Mouse (Mus musculus): ENCODE results near the gene Ocm. TPM values are rescaled to one million over a fixed set of nuclear protein-coding genes. Genes with fewer than 3 reads are reported as not detected.
A peak's percentile ranks its signal among the peaks of the same experiment; 100 is the strongest.
"Not testable (repeated sequence)": the region's sequence is repeated elsewhere in the genome, so short reads cannot be mapped to it uniquely, and the experiment has no call there.

Gene Ocm
- polyA plus RNA-seq, 1 experiment from 2014 or later: not detected

- H3K4me2 ChIP-seq (ENCODE audit: low read depth, low read length): no peak overlapping the region
- no peak overlapping the region for H3K27ac ChIP-seq (replicated peaks; ENCODE audit: low read depth, low read length)
- ATAC-seq (replicated peaks; ENCODE audit: insufficient number of reproducible peaks, low FRiP score, low TSS enrichment, low read depth) (no peak), DNase-seq (ENCODE audit: low spot score) (peak; percentile 35)
- H3K9me3 ChIP-seq (replicated peaks; ENCODE audit: control insufficient read depth, low read length): no peaks in the 10 kb centered on the region
- H3K9ac ChIP-seq (replicated peaks; ENCODE audit: low read length): no peak overlapping the region
- no peaks in the 10 kb centered on the region for H3K4me1 ChIP-seq (ENCODE audit: control insufficient read depth, insufficient read depth, low read length)
- no peaks in the 10 kb centered on the region for H3K36me3 ChIP-seq (replicated peaks; ENCODE audit: control insufficient read depth, insufficient read depth, low read depth, low read length)
- no peak overlapping the region for H3K4me3 ChIP-seq (ENCODE audit: low read depth, low read length)
- H3K27me3 ChIP-seq (ENCODE audit: control insufficient read depth, insufficient read depth, low read length): no peaks in the 10 kb centered on the region
- WGBS: 68% methylated on average over 7 of the region's 7 CpGs
These were observed 6.0 kb upstream of the Ocm start for GRCm38 (mm10) chr5:144032491-144032890.

GRCm38 (mm10) chr5:144015845-144016244 lies 10.6 kb downstream of the Ocm start:
- Histone ChIP-seq H3K9ac (replicated peaks; ENCODE audit: low read length) (no peak overlapping the region), H3K9me3 (replicated peaks; ENCODE audit: control insufficient read depth, low read length) (no peaks in the 10 kb centered on the region), H3K27me3 (ENCODE audit: control insufficient read depth, insufficient read depth, low read length) (no peaks in the 10 kb centered on the region), H3K27ac (replicated peaks; ENCODE audit: low read depth, low read length) (no peak overlapping the region), H3K4me2 (ENCODE audit: low read depth, low read length) (no peak overlapping the region), H3K4me3 (ENCODE audit: low read depth, low read length) (no peak overlapping the region), H3K4me1 (ENCODE audit: control insufficient read depth, insufficient read depth, low read length) (no peaks in the 10 kb centered on the region), H3K36me3 (replicated peaks; ENCODE audit: control insufficient read depth, insufficient read depth, low read depth, low read length) (peaks cover under 1% of the 10 kb centered on the region)
- 88% methylated on average over 9 of the region's 9 CpGs for WGBS
- ATAC-seq (replicated peaks; ENCODE audit: insufficient number of reproducible peaks, low FRiP score, low TSS enrichment, low read depth) (no peak), DNase-seq (ENCODE audit: low spot score) (no peak)

- WGBS: 77% methylated on average over 3 of the region's 3 CpGs
- no peak overlapping the region for H3K4me3 ChIP-seq (ENCODE audit: low read depth, low read length)
- H3K9me3 ChIP-seq (replicated peaks; ENCODE audit: control insufficient read depth, low read length): no peaks in the 10 kb centered on the region
- 0 out of 2 replicates have a peak, but pooled peaks have one; percentile 54 for ATAC-seq (replicated peaks; ENCODE audit: insufficient number of reproducible peaks, low FRiP score, low TSS enrichment, low read depth)
- H3K27ac ChIP-seq (replicated peaks; ENCODE audit: low read depth, low read length): no peak overlapping the region
- peaks cover 2% of the 10 kb centered on the region for H3K36me3 ChIP-seq (replicated peaks; ENCODE audit: control insufficient read depth, insufficient read depth, low read depth, low read length)
- H3K27me3 ChIP-seq (ENCODE audit: control insufficient read depth, insufficient read depth, low read length): no peaks in the 10 kb centered on the region
- no peak for DNase-seq (ENCODE audit: low spot score)
- no peak overlapping the region for H3K4me2 ChIP-seq (ENCODE audit: low read depth, low read length)
- no peak overlapping the region for H3K9ac ChIP-seq (replicated peaks; ENCODE audit: low read length)
- H3K4me1 ChIP-seq (ENCODE audit: control insufficient read depth, insufficient read depth, low read length): no peaks in the 10 kb centered on the region
These were observed 11.2 kb downstream of the Ocm start for GRCm38 (mm10) chr5:144015312-144015650.

DNA sequence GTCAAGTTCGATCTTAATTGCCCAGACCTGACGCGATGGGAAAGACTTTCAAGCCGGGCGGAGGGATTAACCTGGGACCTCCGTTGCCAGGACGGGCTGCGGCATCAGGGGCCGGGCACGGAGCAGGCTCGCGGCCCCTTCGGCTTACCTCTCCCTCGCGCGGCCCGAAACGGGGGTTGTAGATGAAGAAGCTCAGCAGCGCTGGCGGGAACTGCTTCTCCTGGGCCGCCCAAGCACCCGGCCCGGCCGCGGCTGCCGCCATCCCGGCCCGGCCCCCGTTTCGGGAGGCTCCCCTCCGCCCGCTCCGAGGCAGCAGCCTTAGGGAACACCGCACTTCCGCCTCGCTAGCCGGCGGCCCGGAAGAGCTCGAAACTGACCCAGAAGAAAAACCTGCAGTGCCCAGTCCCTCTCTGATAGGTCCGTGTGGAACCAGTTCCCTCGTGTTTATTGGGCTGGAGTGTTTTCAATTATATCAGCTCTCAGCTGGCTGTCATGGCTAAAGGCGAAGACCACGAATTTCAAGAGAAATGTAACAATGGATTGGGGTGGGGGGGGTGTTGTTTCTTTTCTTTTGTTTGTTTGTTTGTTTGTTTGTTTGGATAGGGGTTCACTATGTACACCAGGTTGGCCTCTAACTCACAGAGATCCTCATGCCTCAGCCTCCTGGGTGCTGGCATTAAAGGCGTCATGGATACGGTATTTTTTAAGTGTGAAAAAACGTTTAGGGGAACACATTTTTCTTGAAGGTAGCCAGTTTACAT lies 11.7 kb downstream of the Ocm start, which contains the start of gene Ccz1:
TSS of gene Ccz1 (minus strand) at position 327 of the 761 bp plus-strand sequence.
- WGBS: 4% methylated on average over 45 of the region's 47 CpGs

GRCm38 (mm10) chr5:144013366-144014134 lies 12.9 kb downstream of the Ocm start:
- peak overlapping the region; percentile 90 for H3K4me3 ChIP-seq (ENCODE audit: low read depth, low read length)
- not testable (repeated sequence) for H3K9ac ChIP-seq (replicated peaks; ENCODE audit: low read length); H3K27me3 ChIP-seq (ENCODE audit: control insufficient read depth, insufficient read depth, low read length); ATAC-seq (replicated peaks; ENCODE audit: insufficient number of reproducible peaks, low FRiP score, low TSS enrichment, low read depth); H3K4me1 ChIP-seq (ENCODE audit: control insufficient read depth, insufficient read depth, low read length); H3K36me3 ChIP-seq (replicated peaks; ENCODE audit: control insufficient read depth, insufficient read depth, low read depth, low read length); DNase-seq (ENCODE audit: low spot score); H3K27ac ChIP-seq (replicated peaks; ENCODE audit: low read depth, low read length); H3K9me3 ChIP-seq (replicated peaks; ENCODE audit: control insufficient read depth, low read length)
- WGBS: 67% methylated on average over 12 of the region's 13 CpGs
- peak overlapping the region; percentile 21 for H3K4me2 ChIP-seq (ENCODE audit: low read depth, low read length)

More for the DNA sequence above, 11.7 kb downstream of the Ocm start, which contains the start of gene Ccz1:
- peak; percentile 98 for ATAC-seq (replicated peaks; ENCODE audit: insufficient number of reproducible peaks, low FRiP score, low TSS enrichment, low read depth)
- Histone ChIP-seq H3K9ac (replicated peaks; ENCODE audit: low read length) (peak within 1 kb of the TSS; percentile 93), H3K27me3 (ENCODE audit: control insufficient read depth, insufficient read depth, low read length) (no peaks in the 10 kb centered on the region), H3K9me3 (replicated peaks; ENCODE audit: control insufficient read depth, low read length) (no peaks in the 10 kb centered on the region), H3K27ac (replicated peaks; ENCODE audit: low read depth, low read length) (peak within 1 kb of the TSS; percentile 65; the same call in 1 of the 2 replicates), H3K4me1 (ENCODE audit: control insufficient read depth, insufficient read depth, low read length) (no peaks in the 10 kb centered on the region), H3K4me3 (ENCODE audit: low read depth, low read length) (peak within 1 kb of the TSS; percentile 90), H3K4me2 (ENCODE audit: low read depth, low read length) (peak within 1 kb of the TSS; percentile 40), H3K36me3 (replicated peaks; ENCODE audit: control insufficient read depth, insufficient read depth, low read depth, low read length) (peaks cover 2% of the 10 kb centered on the region)
- DNase-seq (ENCODE audit: low spot score): peak; percentile 92

GRCm38 (mm10) chr5:144002461-144003192 lies 23.8 kb downstream of the Ocm start:
- H3K36me3 ChIP-seq (replicated peaks; ENCODE audit: control insufficient read depth, insufficient read depth, low read depth, low read length): peaks cover 9% of the 10 kb centered on the region

GRCm38 (mm10) chr5:143999409-143999808 lies 27.1 kb downstream of the Ocm start:
- H3K4me1 ChIP-seq (ENCODE audit: control insufficient read depth, insufficient read depth, low read length): no peaks in the 10 kb centered on the region
- ATAC-seq (replicated peaks; ENCODE audit: insufficient number of reproducible peaks, low FRiP score, low TSS enrichment, low read depth) (no peak), DNase-seq (ENCODE audit: low spot score) (no peak)
- no peak overlapping the region for H3K9ac ChIP-seq (replicated peaks; ENCODE audit: low read length)
- H3K9me3 ChIP-seq (replicated peaks; ENCODE audit: control insufficient read depth, low read length): no peaks in the 10 kb centered on the region
- no peak overlapping the region for H3K27ac ChIP-seq (replicated peaks; ENCODE audit: low read depth, low read length)
- peaks cover 9% of the 10 kb centered on the region for H3K36me3 ChIP-seq (replicated peaks; ENCODE audit: control insufficient read depth, insufficient read depth, low read depth, low read length)
- no peaks in the 10 kb centered on the region for H3K27me3 ChIP-seq (ENCODE audit: control insufficient read depth, insufficient read depth, low read length)
- WGBS: 68% methylated on average over 1 of the region's 1 CpGs
- no peak overlapping the region for H3K4me3 ChIP-seq (ENCODE audit: low read depth, low read length)
- no peak overlapping the region for H3K4me2 ChIP-seq (ENCODE audit: low read depth, low read length)

More at GRCm38 (mm10) chr5:144002461-144003192, 23.8 kb downstream of the Ocm start:
- no peak for ATAC-seq (replicated peaks; ENCODE audit: insufficient number of reproducible peaks, low FRiP score, low TSS enrichment, low read depth)
- H3K4me3 ChIP-seq (ENCODE audit: low read depth, low read length): no peak overlapping the region
- no peak overlapping the region for H3K27ac ChIP-seq (replicated peaks; ENCODE audit: low read depth, low read length)
- DNase-seq (ENCODE audit: low spot score): no peak
- H3K4me1 ChIP-seq (ENCODE audit: control insufficient read depth, insufficient read depth, low read length): no peaks in the 10 kb centered on the region
- H3K27me3 ChIP-seq (ENCODE audit: control insufficient read depth, insufficient read depth, low read length): no peaks in the 10 kb centered on the region
- H3K9ac ChIP-seq (replicated peaks; ENCODE audit: low read length): no peak overlapping the region
- WGBS: 93% methylated on average over 15 of the region's 15 CpGs
- no peaks in the 10 kb centered on the region for H3K9me3 ChIP-seq (replicated peaks; ENCODE audit: control insufficient read depth, low read length)
- H3K4me2 ChIP-seq (ENCODE audit: low read depth, low read length): no peak overlapping the region

All from embryonic facial prominence, embryonic 11.5 days (tissue).